Mouse (Mus musculus) limb, embryonic 15.5 days (tissue): ENCODE measurements around the gene Dclk1. TPM values are rescaled to one million over a fixed set of nuclear protein-coding genes. Genes with fewer than 3 reads are reported as not detected.
A peak's percentile ranks its signal among the peaks of the same experiment; 100 is the strongest.

Experiments
- ATAC-seq: fragments of 200-750 bp; cut with Nextera tagmentation; 2 replicates; pipeline ENCODE4 v1.8.0; 2017; ENCODE audit warnings: low read depth, moderate TSS enrichment; ENCODE audit not compliant: insufficient number of reproducible peaks, low FRiP score, low TSS enrichment
- H3K27ac ChIP-seq: fragments of 300-500 bp; sonication (generic); 2 replicates; pipeline ENCODE4 v1.5.1; 2015; ENCODE audit warnings: moderate library complexity, mild to moderate bottlenecking, inconsistent platforms
- H3K27me3 ChIP-seq: fragments of 300-500 bp; sonication (generic); 2 replicates; pipeline ENCODE4 v1.6.1; 2015; ENCODE audit warnings: inconsistent platforms
- H3K36me3 ChIP-seq: fragments of 300-500 bp; sonication (generic); 2 replicates; pipeline ENCODE4 v1.6.1; 2015; ENCODE audit warnings: inconsistent platforms
- H3K4me1 ChIP-seq: fragments of 300-500 bp; sonication (generic); 2 replicates; pipeline ENCODE4 v1.6.1; 2015; ENCODE audit warnings: inconsistent platforms
- H3K4me2 ChIP-seq: fragments of 300-500 bp; sonication (generic); 2 replicates; pipeline ENCODE4 v1.6.1; 2015; ENCODE audit warnings: mild to moderate bottlenecking, inconsistent platforms
- H3K4me3 ChIP-seq: fragments of 300-500 bp; sonication (generic); 2 replicates; pipeline ENCODE4 v1.5.1; 2015; ENCODE audit warnings: mild to moderate bottlenecking, inconsistent platforms
- H3K9ac ChIP-seq: fragments of 300-500 bp; sonication (generic); 2 replicates; pipeline ENCODE4 v1.6.1; 2015; ENCODE audit warnings: inconsistent platforms
- H3K9me3 ChIP-seq: fragments of 300-500 bp; sonication (generic); 2 replicates; pipeline ENCODE4 v1.6.1; 2016; ENCODE audit warnings: inconsistent platforms
- WGBS: fragments of 180-500 bp; shearing (Covaris S2); methylation state at CpG from one replicate; pipeline ENCODE4 v1.1.7; 2015; 5-methylcytosine and 5-hydroxymethylcytosine counted together
- polyA plus RNA-seq: library from polyadenylated mRNA; unstranded; fragments of >200 nt; fragmentation: Nextera tagmentation; extraction: Ambion mirVana; gene quantifications from 2 replicates; pipeline ENCODE4 v1.2.1, GENCODE M21; 2015

Dclk1 gene
- polyA plus RNA-seq, 1 experiment from 2014 or later: 70.1 TPM

DNA sequence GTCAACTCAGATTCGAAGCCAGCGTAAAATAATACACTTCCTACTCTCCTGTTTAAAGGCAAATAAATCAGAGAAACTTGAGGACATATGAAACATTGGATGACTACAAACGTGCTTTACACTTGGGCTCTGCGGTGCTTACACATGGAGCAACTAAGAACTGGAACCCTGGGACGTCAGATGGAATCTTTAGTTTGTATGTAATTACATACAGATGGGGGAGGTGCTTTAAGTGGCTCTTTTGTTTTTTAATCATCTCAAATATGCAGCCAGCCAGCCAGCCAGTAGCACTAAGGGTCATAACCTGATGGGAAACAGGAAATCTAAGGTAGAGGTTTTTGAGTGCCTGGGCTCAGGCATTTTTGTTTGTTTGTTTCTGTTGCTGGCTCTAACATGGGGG, 295.6 kb downstream of the Dclk1 start:
- Histone ChIP-seq H3K27ac (no peak overlapping the region), H3K9ac (no peak overlapping the region), H3K27me3 (no peaks in the 10 kb centered on the region), H3K4me2 (no peak overlapping the region), H3K9me3 (no peaks in the 10 kb centered on the region), H3K4me1 (peaks cover 48% of the 10 kb centered on the region), H3K36me3 (no peaks in the 10 kb centered on the region), H3K4me3 (no peak overlapping the region)
- ATAC-seq: no peak
- 21% methylated on average over 5 of the region's 5 CpGs for WGBS

DNA sequence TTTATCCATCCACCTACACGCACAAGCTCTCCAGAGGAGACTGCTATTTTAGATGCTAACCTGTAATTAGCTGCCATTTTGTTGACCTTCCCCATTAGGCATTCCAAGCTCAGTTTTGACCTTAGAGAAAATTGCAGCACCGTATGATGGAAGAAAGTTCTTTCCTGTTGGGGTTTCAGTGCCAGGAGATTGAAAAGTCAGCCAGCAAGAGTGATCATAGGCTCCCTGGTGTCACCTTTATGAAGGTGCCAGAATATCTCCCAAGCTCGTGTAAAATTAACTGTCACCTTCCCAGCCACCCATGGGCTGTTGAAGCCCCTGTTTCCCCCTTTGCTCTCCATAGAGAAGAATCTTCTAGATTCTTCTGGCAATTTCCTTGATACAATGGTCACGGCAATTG, 297.2 kb downstream of the Dclk1 start:
- Histone ChIP-seq H3K4me1 (peaks cover 53% of the 10 kb centered on the region), H3K4me3 (no peak overlapping the region), H3K9me3 (no peaks in the 10 kb centered on the region), H3K27me3 (no peaks in the 10 kb centered on the region), H3K9ac (no peak overlapping the region), H3K4me2 (no peak overlapping the region), H3K27ac (no peak overlapping the region), H3K36me3 (no peaks in the 10 kb centered on the region)
- no peak for ATAC-seq
- 37% methylated on average over 4 of the region's 4 CpGs for WGBS

- Histone ChIP-seq H3K36me3 (no peaks in the 10 kb centered on the region), H3K27me3 (no peaks in the 10 kb centered on the region), H3K9me3 (no peaks in the 10 kb centered on the region), H3K4me3 (no peak overlapping the region), H3K9ac (no peak overlapping the region), H3K4me1 (peaks cover 51% of the 10 kb centered on the region), H3K4me2 (no peak overlapping the region), H3K27ac (no peak overlapping the region)
- ATAC-seq: no peak
- 60% methylated on average over 12 of the region's 12 CpGs for WGBS
Observed at GRCm38 (mm10) chr3:55539811-55540293, 297.7 kb downstream of the Dclk1 start.

- Histone ChIP-seq H3K9me3 (no peaks in the 10 kb centered on the region), H3K27ac (no peak overlapping the region), H3K4me3 (no peak overlapping the region), H3K4me1 (peaks cover 44% of the 10 kb centered on the region), H3K36me3 (no peaks in the 10 kb centered on the region), H3K9ac (no peak overlapping the region), H3K4me2 (no peak overlapping the region), H3K27me3 (no peaks in the 10 kb centered on the region)
- no peak for ATAC-seq
- WGBS: 86% methylated on average over 6 of the region's 6 CpGs
Observed at GRCm38 (mm10) chr3:55540406-55541140, 298.4 kb downstream of the Dclk1 start.

GRCm38 (mm10) chr3:55541799-55542198, 299.6 kb downstream of the Dclk1 start:
- no peaks in the 10 kb centered on the region for H3K27me3 ChIP-seq
- no peaks in the 10 kb centered on the region for H3K9me3 ChIP-seq
- H3K4me3 ChIP-seq: no peak overlapping the region
- H3K4me2 ChIP-seq: no peak overlapping the region
- no peak for ATAC-seq
- 89% methylated on average over 1 of the region's 1 CpGs for WGBS
- no peaks in the 10 kb centered on the region for H3K36me3 ChIP-seq
- H3K27ac ChIP-seq: no peak overlapping the region
- H3K4me1 ChIP-seq: peaks cover 36% of the 10 kb centered on the region
- H3K9ac ChIP-seq: no peak overlapping the region

DNA sequence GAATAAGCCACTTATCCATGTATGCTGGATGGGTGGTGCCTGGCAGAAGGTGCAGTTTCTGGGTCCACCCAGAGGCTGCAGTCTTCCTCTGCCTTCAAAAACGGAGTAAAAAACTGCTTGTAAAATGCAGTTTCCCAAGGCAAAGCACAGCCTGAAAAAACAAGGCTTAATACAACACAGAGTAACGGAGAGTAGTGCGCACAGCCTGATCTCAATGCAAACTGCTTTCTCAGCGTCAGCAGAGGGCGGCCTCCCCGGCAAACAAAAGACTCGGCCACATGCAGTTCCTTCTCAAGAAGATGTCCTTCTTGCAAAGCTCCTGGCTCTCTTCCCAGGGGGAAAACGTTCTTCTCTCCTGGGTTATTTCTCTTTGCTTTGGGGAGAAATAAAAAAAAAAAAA, 300.1 kb downstream of the Dclk1 start:
- H3K9ac ChIP-seq: no peak overlapping the region
- H3K27me3 ChIP-seq: no peaks in the 10 kb centered on the region
- 0 out of 2 replicates have a peak, but pooled peaks have one; percentile 68 for ATAC-seq
- H3K4me2 ChIP-seq: peak overlapping the region; percentile 36
- peak overlapping the region; percentile 61 for H3K27ac ChIP-seq
- no peaks in the 10 kb centered on the region for H3K36me3 ChIP-seq
- H3K4me1 ChIP-seq: peaks cover 32% of the 10 kb centered on the region
- 9% methylated on average over 8 of the region's 8 CpGs for WGBS
- H3K4me3 ChIP-seq: peak overlapping the region; percentile 13; the same call in 1 of the 2 replicates
- H3K9me3 ChIP-seq: no peaks in the 10 kb centered on the region

GRCm38 (mm10) chr3:55542947-55543346, 300.8 kb downstream of the Dclk1 start:
- Histone ChIP-seq H3K27ac (peak overlapping the region; percentile 61), H3K36me3 (no peaks in the 10 kb centered on the region), H3K27me3 (no peaks in the 10 kb centered on the region), H3K4me1 (peaks cover 25% of the 10 kb centered on the region), H3K4me3 (peak overlapping the region; percentile 13; the same call in 1 of the 2 replicates), H3K4me2 (peak overlapping the region; percentile 36), H3K9ac (no peak overlapping the region), H3K9me3 (no peaks in the 10 kb centered on the region)
- 59% methylated on average over 16 of the region's 16 CpGs for WGBS
- no peak for ATAC-seq

GRCm38 (mm10) chr3:55543929-55544684, 301.9 kb downstream of the Dclk1 start:
- Histone ChIP-seq H3K9me3 (no peaks in the 10 kb centered on the region), H3K27ac (peak overlapping the region; percentile 11; the same call in 1 of the 2 replicates), H3K36me3 (no peaks in the 10 kb centered on the region), H3K27me3 (no peaks in the 10 kb centered on the region), H3K4me3 (no peak overlapping the region), H3K4me2 (no peak overlapping the region), H3K9ac (no peak overlapping the region), H3K4me1 (peaks cover 25% of the 10 kb centered on the region)
- ATAC-seq: no peak
- WGBS: 46% methylated on average over 13 of the region's 13 CpGs

DNA sequence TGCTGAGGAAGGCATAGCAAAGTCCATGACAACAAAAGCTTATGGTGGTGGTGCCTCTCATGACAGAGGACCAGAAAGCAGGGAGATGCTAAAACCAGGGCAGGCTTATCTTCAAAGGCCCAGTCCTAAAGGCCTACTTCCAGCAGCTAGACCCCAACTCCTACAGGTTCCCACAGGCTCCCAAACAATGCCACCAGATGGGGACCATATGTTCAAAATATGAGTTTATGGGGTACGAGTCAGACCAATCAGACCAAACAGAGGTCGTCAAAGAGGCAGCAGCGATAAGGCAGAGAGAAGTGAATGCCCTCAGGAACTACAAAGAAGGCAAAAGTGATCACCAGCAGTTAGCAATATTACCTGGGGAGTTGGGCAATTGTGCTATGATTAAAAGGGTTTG, 303.1 kb downstream of the Dclk1 start:
- Histone ChIP-seq H3K9me3 (no peaks in the 10 kb centered on the region), H3K36me3 (no peaks in the 10 kb centered on the region), H3K9ac (no peak overlapping the region), H3K27ac (no peak overlapping the region), H3K4me2 (no peak overlapping the region), H3K27me3 (no peaks in the 10 kb centered on the region), H3K4me1 (peaks cover 17% of the 10 kb centered on the region), H3K4me3 (no peak overlapping the region)
- WGBS: 41% methylated on average over 3 of the region's 3 CpGs
- no peak for ATAC-seq

DNA sequence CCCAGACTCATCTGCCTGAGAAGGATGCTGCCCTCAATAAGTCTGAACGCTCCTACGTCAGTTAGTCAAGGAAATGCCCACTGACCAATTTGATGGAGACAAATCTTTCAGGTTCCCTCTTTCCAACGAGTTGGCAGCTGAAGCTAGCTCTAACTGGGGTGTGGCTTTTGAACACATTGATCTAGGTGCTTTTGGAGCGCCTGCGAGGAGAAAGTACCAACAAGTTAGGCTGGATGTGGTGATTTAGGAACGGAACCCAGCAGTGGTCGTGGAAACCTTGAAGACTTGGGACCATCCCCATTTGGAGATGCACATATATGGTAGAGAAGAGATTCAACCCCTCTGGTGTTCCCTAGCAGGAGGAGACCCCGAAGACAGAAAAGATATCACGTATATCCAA, 303.8 kb downstream of the Dclk1 start:
- H3K4me2 ChIP-seq: no peak overlapping the region
- H3K9ac ChIP-seq: no peak overlapping the region
- H3K4me1 ChIP-seq: peaks cover 17% of the 10 kb centered on the region
- no peaks in the 10 kb centered on the region for H3K9me3 ChIP-seq
- no peak for ATAC-seq
- WGBS: 85% methylated on average over 9 of the region's 9 CpGs
- H3K27ac ChIP-seq: no peak overlapping the region
- H3K36me3 ChIP-seq: no peaks in the 10 kb centered on the region
- no peaks in the 10 kb centered on the region for H3K27me3 ChIP-seq
- no peak overlapping the region for H3K4me3 ChIP-seq

DNA sequence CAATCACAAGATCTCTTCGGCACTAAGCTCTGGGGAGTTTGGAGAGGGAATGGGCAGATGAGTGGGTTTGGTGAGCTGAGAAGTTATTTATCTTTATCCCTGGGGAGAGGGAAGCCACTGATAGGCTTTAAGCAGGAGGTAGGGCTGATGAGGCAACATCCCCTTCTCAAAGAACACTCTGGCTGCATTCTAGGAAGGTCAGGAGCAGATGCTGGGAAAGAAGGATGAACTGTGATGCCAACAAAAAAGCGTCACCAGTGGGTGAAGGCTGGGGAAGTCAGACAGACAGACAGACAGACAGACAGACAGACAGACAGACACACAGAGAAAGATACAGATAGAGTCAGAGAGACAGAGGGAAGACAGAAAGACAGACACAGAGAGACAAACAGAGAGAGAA, 304.9 kb downstream of the Dclk1 start:
- Histone ChIP-seq H3K4me2 (no peak overlapping the region), H3K27ac (no peak overlapping the region), H3K4me3 (no peak overlapping the region), H3K27me3 (no peaks in the 10 kb centered on the region), H3K36me3 (no peaks in the 10 kb centered on the region), H3K9me3 (no peaks in the 10 kb centered on the region), H3K4me1 (peaks cover 17% of the 10 kb centered on the region), H3K9ac (no peak overlapping the region)
- ATAC-seq: no peak
- WGBS: 71% methylated on average over 2 of the region's 2 CpGs

- H3K27me3 ChIP-seq: no peaks in the 10 kb centered on the region
- H3K4me3 ChIP-seq: no peak overlapping the region
- H3K4me1 ChIP-seq: peaks cover 2% of the 10 kb centered on the region
- no peak overlapping the region for H3K27ac ChIP-seq
- no peak overlapping the region for H3K9ac ChIP-seq
- H3K4me2 ChIP-seq: no peak overlapping the region
- H3K9me3 ChIP-seq: no peaks in the 10 kb centered on the region
- WGBS: 76% methylated on average over 7 of the region's 7 CpGs
- no peaks in the 10 kb centered on the region for H3K36me3 ChIP-seq
- no peak for ATAC-seq
Observed at GRCm38 (mm10) chr3:55549376-55549775, 307.2 kb downstream of the Dclk1 start.
